Mouse (Mus musculus) ES-Bruce4 (cell line): Measurements from ENCODE around the gene Gak. TPM values are rescaled to one million over a fixed set of nuclear protein-coding genes. Genes with fewer than 3 reads are reported as not detected.

Experiments
- H3K27ac ChIP-seq: 2 replicates; pipeline ENCODE4 v1.5.1; 2012; ENCODE audit warnings: low read length, inconsistent platforms; ENCODE audit not compliant: insufficient read depth
- H3K27me3 ChIP-seq: 2 replicates; pipeline ENCODE4 v1.6.1; 2012; ENCODE audit warnings: mild to moderate bottlenecking, low read length, inconsistent platforms; ENCODE audit not compliant: control insufficient read depth, poor library complexity, insufficient read depth, severe bottlenecking
- H3K36me3 ChIP-seq: 2 replicates; pipeline ENCODE4 v1.6.1; 2012; ENCODE audit warnings: inconsistent platforms, mild to moderate bottlenecking, low read length, moderate library complexity; ENCODE audit not compliant: control insufficient read depth, poor library complexity, insufficient read depth, severe bottlenecking
- H3K4me1 ChIP-seq: one replicate; pipeline ENCODE4 v1.8.1; 2011; ENCODE audit warnings: low read length; ENCODE audit not compliant: control insufficient read depth, insufficient read depth
- H3K4me3 ChIP-seq: 2 replicates; pipeline ENCODE4 v1.5.1; 2011; ENCODE audit warnings: low read depth, mild to moderate bottlenecking, low read length
- H3K9ac ChIP-seq: 2 replicates; pipeline ENCODE4 v1.6.1; 2012; ENCODE audit warnings: low read depth, mild to moderate bottlenecking, inconsistent platforms; ENCODE audit not compliant: poor library complexity, severe bottlenecking
- H3K9me3 ChIP-seq: replicated peaks from 2 replicates; pipeline ENCODE4 v1.6.1; 2012; ENCODE audit warnings: mild to moderate bottlenecking, low read length, inconsistent platforms; ENCODE audit not compliant: control insufficient read depth, poor library complexity, insufficient read depth, severe bottlenecking
- CTCF ChIP-seq: IDR thresholded peaks from one replicate; pipeline ENCODE4 v1.8.1; 2011; ENCODE audit warnings: low read depth, low read length
- EP300 ChIP-seq: IDR thresholded peaks from 2 replicates; pipeline ENCODE4 v1.6.1; 2011; ENCODE audit warnings: low read depth, low read length; ENCODE audit not compliant: insufficient read depth
- POLR2A ChIP-seq: IDR thresholded peaks from one replicate; pipeline ENCODE4 v1.8.1; 2011; ENCODE audit warnings: low read length; ENCODE audit not compliant: insufficient read depth
- polyA plus RNA-seq: library from polyadenylated mRNA; stranded (reverse); fragments of >200 nt; gene quantifications from 2 replicates; pipeline ENCODE4 v1.2.4, GENCODE M21; 2011; ENCODE audit warnings: low read depth; ENCODE audit not compliant: missing spikeins, insufficient read depth, insufficient read length

Gene Gak
- polyA plus RNA-seq, 1 experiment, result 63.0 TPM

DNA sequence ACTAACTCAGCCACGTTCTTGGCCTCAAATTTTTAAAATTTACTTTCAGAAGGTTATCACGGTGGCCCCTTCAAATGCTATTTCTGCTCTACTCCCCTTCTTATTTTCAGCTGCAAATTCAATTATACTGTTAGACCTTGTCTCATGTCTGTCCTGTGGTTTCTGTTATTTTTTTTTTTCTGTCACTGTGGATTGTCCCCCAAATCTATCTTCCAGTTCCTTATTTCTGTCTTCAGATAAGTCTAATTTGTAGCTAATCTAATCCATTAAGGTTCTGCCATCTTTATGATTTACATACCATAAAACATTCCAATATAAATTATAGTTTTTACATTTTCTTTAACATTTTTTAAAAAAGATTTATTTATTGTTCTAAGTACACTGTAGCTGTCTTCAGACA, 37.8 kb upstream of the Gak start:
- H3K27me3 ChIP-seq, result no peaks in the 10 kb centered on the region
- no peak overlapping the region for H3K27ac ChIP-seq
- H3K4me3 ChIP-seq, result no peak overlapping the region
- no peaks in the 10 kb centered on the region for H3K9me3 ChIP-seq
- no peak for TF ChIP-seq POLR2A
- TF ChIP-seq EP300, result no peak
- TF ChIP-seq CTCF, result no peak
- no peak overlapping the region for H3K9ac ChIP-seq
- H3K4me1 ChIP-seq, result peaks cover 2% of the 10 kb centered on the region
- H3K36me3 ChIP-seq, result no peaks in the 10 kb centered on the region

- H3K4me1 ChIP-seq, result peaks cover 2% of the 10 kb centered on the region
- H3K36me3 ChIP-seq, result no peaks in the 10 kb centered on the region
- no peak for TF ChIP-seq EP300
- TF ChIP-seq POLR2A, result no peak
- no peak for TF ChIP-seq CTCF
- no peak overlapping the region for H3K4me3 ChIP-seq
- no peaks in the 10 kb centered on the region for H3K27me3 ChIP-seq
- no peak overlapping the region for H3K9ac ChIP-seq
- no peak overlapping the region for H3K27ac ChIP-seq
- H3K9me3 ChIP-seq, result no peaks in the 10 kb centered on the region
Observed at GRCm38 (mm10) chr5:108665066-108665465, 35.5 kb upstream of the Gak start.

GRCm38 (mm10) chr5:108662772-108663171, 33.2 kb upstream of the Gak start:
- Histone ChIP-seq H3K27me3 (no peaks in the 10 kb centered on the region), H3K4me3 (no peak overlapping the region), H3K27ac (no peak overlapping the region), H3K9ac (no peak overlapping the region), H3K4me1 (no peaks in the 10 kb centered on the region), H3K36me3 (no peaks in the 10 kb centered on the region), H3K9me3 (no peaks in the 10 kb centered on the region)
- TF ChIP-seq POLR2A (no peak), EP300 (no peak), CTCF (no peak)

GRCm38 (mm10) chr5:108660632-108661268, 31.2 kb upstream of the Gak start:
- no peaks in the 10 kb centered on the region for H3K36me3 ChIP-seq
- H3K4me1 ChIP-seq, result no peaks in the 10 kb centered on the region
- H3K9me3 ChIP-seq, result no peaks in the 10 kb centered on the region
- H3K9ac ChIP-seq, result peak overlapping the region; percentile 32
- TF ChIP-seq EP300 (no peak), POLR2A (peak; percentile 54)
- H3K4me3 ChIP-seq, result peak overlapping the region; percentile 56
- H3K27me3 ChIP-seq, result no peaks in the 10 kb centered on the region
- H3K27ac ChIP-seq, result peak overlapping the region; percentile 4; the same call in 1 of the 2 replicates

- TF ChIP-seq CTCF (no peak), EP300 (no peak), POLR2A (no peak)
- Histone ChIP-seq H3K36me3 (no peaks in the 10 kb centered on the region), H3K27me3 (no peaks in the 10 kb centered on the region), H3K27ac (peak within 1 kb of the TSS; percentile 4; the same call in 1 of the 2 replicates), H3K4me3 (peak within 1 kb of the TSS; percentile 56), H3K4me1 (no peaks in the 10 kb centered on the region), H3K9ac (peak within 1 kb of the TSS; percentile 32), H3K9me3 (no peaks in the 10 kb centered on the region)
Observed at GRCm38 (mm10) chr5:108659698-108660631, 30.4 kb upstream of the Gak start, which contains the start of gene Idua. Idua (plus strand) TSS chr5:108660331.
